Mouse (Mus musculus) kidney, embryonic 15.5 days (tissue): ENCODE measurements around the gene Cdhr5. TPM values are rescaled to one million over a fixed set of nuclear protein-coding genes. Genes with fewer than 3 reads are reported as not detected.
A peak's percentile ranks its signal among the peaks of the same experiment; 100 is the strongest.

Source experiments
- ATAC-seq: fragments of 200-750 bp; cut with Nextera tagmentation; replicated peaks from 2 replicates; pipeline ENCODE4 v1.8.0; 2017; ENCODE audit warnings: moderate TSS enrichment; ENCODE audit not compliant: low FRiP score
- H3K27ac ChIP-seq: fragments of 300-500 bp; sonication (generic); 2 replicates; pipeline ENCODE4 v1.5.1; 2015; ENCODE audit warnings: mild to moderate bottlenecking, inconsistent platforms
- H3K27me3 ChIP-seq: fragments of 300-500 bp; sonication (generic); 2 replicates; pipeline ENCODE4 v1.6.1; 2015; ENCODE audit warnings: inconsistent platforms
- H3K36me3 ChIP-seq: fragments of 300-500 bp; sonication (generic); 2 replicates; pipeline ENCODE4 v1.6.1; 2015; ENCODE audit warnings: inconsistent platforms
- H3K4me1 ChIP-seq: fragments of 300-500 bp; sonication (generic); 2 replicates; pipeline ENCODE4 v1.6.1; 2015; ENCODE audit warnings: inconsistent platforms
- H3K4me2 ChIP-seq: fragments of 300-500 bp; sonication (generic); 2 replicates; pipeline ENCODE4 v1.6.1; 2015; ENCODE audit warnings: moderate library complexity, mild to moderate bottlenecking, inconsistent platforms
- H3K4me3 ChIP-seq: fragments of 300-500 bp; sonication (generic); replicated peaks from 2 replicates; pipeline ENCODE4 v1.5.1; 2015; ENCODE audit warnings: mild to moderate bottlenecking, inconsistent platforms
- H3K9ac ChIP-seq: fragments of 300-500 bp; sonication (generic); 2 replicates; pipeline ENCODE4 v1.6.1; 2015; ENCODE audit warnings: mild to moderate bottlenecking, inconsistent platforms
- H3K9me3 ChIP-seq: fragments of 300-500 bp; sonication (generic); replicated peaks from 2 replicates; pipeline ENCODE4 v1.6.1; 2016; ENCODE audit warnings: inconsistent platforms
- WGBS: fragments of 180-500 bp; shearing (Covaris S2); methylation state at CpG from one replicate; pipeline ENCODE4 v1.1.7; 2015; ENCODE audit warnings: mixed read lengths; 5-methylcytosine and 5-hydroxymethylcytosine counted together
- polyA plus RNA-seq: library from polyadenylated mRNA; unstranded; fragments of >200 nt; fragmentation: Nextera tagmentation; extraction: Ambion mirVana; gene quantifications from 2 replicates; pipeline ENCODE4 v1.2.1, GENCODE M21; 2015

Gene Cdhr5
- polyA plus RNA-seq: 8.2 and 8.6 TPM in 2 replicates

DNA sequence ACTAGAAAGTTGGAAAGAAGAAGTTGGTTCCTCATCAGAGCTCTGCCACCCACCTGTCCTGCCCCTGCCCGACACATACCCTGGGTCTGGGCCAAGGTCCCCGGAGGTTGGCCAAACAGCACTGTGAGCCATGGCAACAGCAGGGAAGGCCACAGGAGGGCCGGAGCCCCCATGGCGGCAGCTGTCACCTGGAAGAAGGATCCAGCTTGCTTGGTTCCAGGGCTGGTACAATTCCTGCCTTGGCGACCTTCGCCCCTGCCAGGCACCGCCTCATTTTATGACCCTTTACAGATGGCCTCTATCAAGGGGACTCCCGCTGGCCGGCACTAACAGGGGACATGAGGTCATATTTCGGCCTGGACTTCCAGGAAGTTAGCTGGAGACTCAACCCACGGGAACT, at the start of gene Cdhr5:
Gene Cdhr5, minus strand, starts transcription at position 241 of the 400 bp plus-strand sequence.
- H3K9ac ChIP-seq: 0 out of 2 replicates have a peak within 1 kb of the TSS, but pooled peaks have one; percentile 12
- H3K27ac ChIP-seq: peak within 1 kb of the TSS; percentile 52; the same call in 1 of the 2 replicates
- 31% methylated on average over 11 of the region's 11 CpGs for WGBS

GRCm38 (mm10) chr7:141324686-141325085, 48.1 kb upstream of the Cdhr5 start:
- no peak for ATAC-seq
- WGBS: 100% methylated on average over 1 of the region's 1 CpGs

More for the DNA sequence above, at the start of gene Cdhr5:
- Histone ChIP-seq H3K4me3 (no peak within 1 kb of the TSS), H3K27me3 (no peaks in the 10 kb centered on the region), H3K36me3 (no peaks in the 10 kb centered on the region), H3K4me2 (peak within 1 kb of the TSS; percentile 24), H3K4me1 (peaks cover 41% of the 10 kb centered on the region), H3K9me3 (no peaks in the 10 kb centered on the region)
- ATAC-seq: no peak

GRCm38 (mm10) chr7:141319446-141319845, 42.9 kb upstream of the Cdhr5 start:
- Histone ChIP-seq H3K9ac (no peak overlapping the region), H3K4me3 (no peak overlapping the region), H3K4me2 (no peak overlapping the region), H3K4me1 (no peaks in the 10 kb centered on the region), H3K36me3 (peaks cover 98% of the 10 kb centered on the region), H3K27me3 (no peaks in the 10 kb centered on the region), H3K27ac (no peak overlapping the region), H3K9me3 (no peaks in the 10 kb centered on the region)
- 62% methylated on average over 2 of the region's 2 CpGs for WGBS
- ATAC-seq: no peak

More at GRCm38 (mm10) chr7:141324686-141325085, 48.1 kb upstream of the Cdhr5 start:
- H3K27ac ChIP-seq: no peak overlapping the region
- no peak overlapping the region for H3K9ac ChIP-seq
- H3K27me3 ChIP-seq: no peaks in the 10 kb centered on the region
- H3K4me2 ChIP-seq: no peak overlapping the region
- no peak overlapping the region for H3K4me3 ChIP-seq
- H3K36me3 ChIP-seq: peaks cover 46% of the 10 kb centered on the region
- H3K9me3 ChIP-seq: no peaks in the 10 kb centered on the region
- H3K4me1 ChIP-seq: peaks cover 26% of the 10 kb centered on the region

DNA sequence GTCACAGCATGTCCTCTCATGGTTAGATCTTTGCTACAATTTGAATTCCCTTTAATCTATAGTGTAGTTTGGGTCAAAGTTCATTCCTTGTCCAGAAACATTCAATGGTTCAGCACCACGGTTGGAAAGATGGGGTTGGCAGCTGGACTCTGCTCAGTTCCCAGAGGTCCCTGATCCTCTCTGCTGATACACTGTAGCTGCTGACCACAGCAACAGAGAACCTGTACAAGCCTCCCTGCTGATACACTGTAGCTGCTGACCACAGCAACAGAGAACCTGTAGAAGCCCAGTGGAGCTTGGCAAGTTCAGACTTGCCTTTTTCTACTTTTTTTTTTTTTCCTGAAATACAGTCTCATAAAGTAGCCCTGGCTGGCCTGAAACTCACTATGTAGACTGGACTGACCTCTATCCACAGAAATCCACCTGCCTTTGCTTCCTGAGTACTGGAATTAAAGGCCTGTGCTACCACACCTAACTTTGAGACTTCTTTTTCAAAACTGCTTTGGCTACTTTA, 41.1 kb upstream of the Cdhr5 start:
- Histone ChIP-seq H3K4me1 (no peaks in the 10 kb centered on the region), H3K9me3 (no peaks in the 10 kb centered on the region), H3K9ac (no peak overlapping the region), H3K27me3 (no peaks in the 10 kb centered on the region), H3K4me3 (no peak overlapping the region), H3K36me3 (peaks cover 99% of the 10 kb centered on the region), H3K4me2 (no peak overlapping the region), H3K27ac (no peak overlapping the region)
- no peak for ATAC-seq
- WGBS: 74% methylated on average over 1 of the region's 1 CpGs

DNA sequence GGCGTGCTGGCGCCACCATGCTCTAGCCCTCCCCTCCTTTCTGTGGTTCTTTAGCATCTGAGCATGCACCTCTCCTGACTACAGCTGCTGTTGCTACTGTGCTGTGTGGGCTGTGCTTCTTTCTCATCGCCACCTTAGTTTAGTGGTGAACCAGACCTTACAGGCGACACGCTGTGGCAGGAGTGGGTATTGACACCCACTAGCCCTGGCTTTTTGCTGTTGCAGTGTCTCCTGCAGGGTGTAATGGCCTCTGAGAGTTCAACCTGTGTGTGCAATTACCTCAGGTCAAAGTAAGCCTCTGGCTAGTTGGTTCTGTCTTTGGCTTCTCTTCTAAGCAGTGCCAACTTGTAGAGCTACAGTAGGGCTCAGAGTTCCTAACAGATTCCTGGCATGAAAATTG, 39.4 kb upstream of the Cdhr5 start:
- Histone ChIP-seq H3K4me1 (no peaks in the 10 kb centered on the region), H3K9ac (no peak overlapping the region), H3K4me3 (no peak overlapping the region), H3K27ac (no peak overlapping the region), H3K4me2 (no peak overlapping the region), H3K9me3 (no peaks in the 10 kb centered on the region), H3K36me3 (peaks cover 99% of the 10 kb centered on the region), H3K27me3 (no peaks in the 10 kb centered on the region)
- ATAC-seq: no peak; the same call in 1 of the 2 replicates
- WGBS: 68% methylated on average over 5 of the region's 5 CpGs

DNA sequence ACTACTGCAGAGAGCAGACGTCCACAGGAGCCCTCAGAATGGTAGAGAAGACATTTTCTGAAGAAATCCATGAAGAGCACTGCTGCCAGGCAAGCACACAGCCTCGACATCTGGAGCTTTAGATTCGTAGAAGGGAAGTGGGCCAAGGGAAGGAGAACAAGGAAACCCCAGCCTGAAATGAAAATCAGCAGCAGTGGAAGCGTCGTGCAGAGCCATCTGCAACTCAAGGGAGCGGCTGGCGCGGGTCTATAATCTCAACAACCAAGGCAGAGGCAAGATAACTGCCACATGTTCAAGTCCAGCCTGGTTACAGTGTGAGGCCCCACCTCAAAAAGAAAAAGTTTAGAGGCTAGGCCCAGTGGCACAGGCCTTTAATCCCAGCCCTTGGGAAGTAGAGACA, 38.5 kb upstream of the Cdhr5 start:
- Histone ChIP-seq H3K4me1 (no peaks in the 10 kb centered on the region), H3K4me2 (no peak overlapping the region), H3K36me3 (peaks cover 99% of the 10 kb centered on the region), H3K27ac (no peak overlapping the region), H3K9ac (no peak overlapping the region), H3K27me3 (no peaks in the 10 kb centered on the region), H3K4me3 (no peak overlapping the region), H3K9me3 (no peaks in the 10 kb centered on the region)
- ATAC-seq: no peak
- 89% methylated on average over 8 of the region's 8 CpGs for WGBS

DNA sequence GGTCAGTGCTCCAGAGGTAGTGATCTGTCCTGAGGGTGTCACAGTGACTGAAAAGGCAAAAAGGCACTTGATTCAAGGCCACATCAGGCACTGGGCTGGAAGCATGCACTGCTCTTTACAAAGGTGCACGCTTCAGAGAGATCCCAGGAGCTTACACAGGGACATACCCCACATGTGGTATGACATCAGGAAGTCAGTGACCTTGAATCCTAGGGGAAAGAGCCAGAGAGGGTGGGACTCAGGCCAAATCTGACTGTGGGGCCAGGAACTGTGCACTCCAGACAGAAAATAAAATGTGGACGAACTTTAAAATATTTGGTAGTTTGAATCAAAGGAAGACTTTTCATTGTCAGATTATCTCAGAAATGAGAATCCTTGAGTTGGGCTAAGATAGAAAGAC, 37.8 kb upstream of the Cdhr5 start:
- Histone ChIP-seq H3K9ac (no peak overlapping the region), H3K36me3 (peaks cover 99% of the 10 kb centered on the region), H3K4me1 (no peaks in the 10 kb centered on the region), H3K9me3 (no peaks in the 10 kb centered on the region), H3K27me3 (no peaks in the 10 kb centered on the region), H3K27ac (no peak overlapping the region), H3K4me3 (no peak overlapping the region), H3K4me2 (no peak overlapping the region)
- 93% methylated on average over 2 of the region's 2 CpGs for WGBS
- ATAC-seq: no peak

DNA sequence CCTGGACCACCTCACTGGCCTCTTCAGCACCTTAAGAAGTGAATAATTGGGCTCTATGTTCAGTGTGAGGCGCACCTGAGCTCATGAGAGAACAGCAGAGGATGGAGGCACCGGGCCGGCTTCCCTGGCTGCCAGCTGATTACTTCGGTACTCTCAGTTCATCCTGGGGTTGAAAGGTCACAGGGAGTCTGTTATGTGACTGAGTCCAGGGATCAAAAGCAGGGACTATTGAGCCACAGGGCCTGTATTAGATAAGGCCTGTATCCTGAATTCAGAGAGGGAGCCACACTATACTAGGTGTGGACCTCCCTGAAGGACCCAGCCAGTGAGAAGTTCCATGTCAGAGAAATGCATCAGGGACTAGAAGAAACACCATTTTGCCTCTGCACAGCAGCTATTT, 28.0 kb upstream of the Cdhr5 start:
- H3K4me2 ChIP-seq: no peak overlapping the region
- H3K4me1 ChIP-seq: no peaks in the 10 kb centered on the region
- no peak overlapping the region for H3K4me3 ChIP-seq
- peaks cover 100% of the 10 kb centered on the region for H3K36me3 ChIP-seq
- no peak overlapping the region for H3K27ac ChIP-seq
- WGBS: 77% methylated on average over 4 of the region's 4 CpGs
- no peak for ATAC-seq
- H3K9me3 ChIP-seq: no peaks in the 10 kb centered on the region
- no peak overlapping the region for H3K9ac ChIP-seq
- no peaks in the 10 kb centered on the region for H3K27me3 ChIP-seq

DNA sequence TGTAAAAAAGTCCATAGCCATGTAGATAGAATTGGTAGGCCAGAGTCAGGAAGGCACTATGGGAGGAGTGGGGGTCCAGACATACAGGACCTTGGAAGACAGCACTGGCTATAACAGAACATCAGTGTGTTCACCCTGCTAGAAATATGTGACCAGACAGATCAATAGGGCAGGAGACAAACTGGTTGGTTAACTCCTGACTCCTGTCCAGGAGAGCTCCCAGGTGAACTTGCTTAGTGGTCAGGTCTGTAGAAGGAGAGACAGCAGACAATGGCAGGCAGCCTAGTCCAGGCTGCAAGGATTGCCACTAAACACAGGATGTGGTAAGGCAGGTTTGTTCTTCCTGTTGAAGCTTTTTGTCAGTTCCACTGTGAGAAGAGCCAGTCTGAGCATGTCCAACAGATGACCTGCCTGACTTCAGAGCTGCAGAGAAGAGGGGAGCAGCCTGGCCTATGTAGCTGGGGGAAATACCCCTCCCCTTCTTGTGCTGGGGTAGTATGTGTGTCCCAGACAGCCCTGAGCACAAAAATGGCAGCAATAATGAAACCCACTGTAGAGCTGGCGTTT, 26.2 kb upstream of the Cdhr5 start:
- ATAC-seq: no peak
- Histone ChIP-seq H3K4me2 (no peak overlapping the region), H3K9ac (no peak overlapping the region), H3K9me3 (no peaks in the 10 kb centered on the region), H3K27me3 (no peaks in the 10 kb centered on the region), H3K4me3 (no peak overlapping the region), H3K4me1 (no peaks in the 10 kb centered on the region), H3K27ac (no peak overlapping the region), H3K36me3 (peaks cover 93% of the 10 kb centered on the region)
- 95% methylated on average over 1 of the region's 1 CpGs for WGBS

DNA sequence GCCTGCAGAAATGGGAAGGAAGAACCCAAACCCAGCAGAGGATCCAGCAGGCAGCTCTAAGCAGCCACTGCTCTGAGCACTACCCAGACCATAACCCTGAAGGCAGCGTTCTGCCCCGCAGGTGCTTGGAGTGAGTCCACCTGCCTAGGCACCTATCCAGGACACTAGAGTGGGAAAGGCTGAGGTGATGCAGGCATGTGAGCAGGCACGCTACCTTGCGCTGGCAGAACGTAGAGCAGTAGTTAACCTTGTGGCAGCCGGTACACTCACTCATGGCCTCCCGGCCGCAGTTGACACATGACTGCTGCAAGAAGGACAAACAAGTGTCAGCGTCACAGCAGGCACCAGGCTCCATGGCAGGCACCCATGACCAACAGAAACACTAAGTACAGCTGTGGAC, 24.8 kb upstream of the Cdhr5 start:
- 97% methylated on average over 9 of the region's 9 CpGs for WGBS
- no peak overlapping the region for H3K9ac ChIP-seq
- H3K27me3 ChIP-seq: no peaks in the 10 kb centered on the region
- no peak overlapping the region for H3K27ac ChIP-seq
- no peak for ATAC-seq
- peaks cover 91% of the 10 kb centered on the region for H3K36me3 ChIP-seq
- no peaks in the 10 kb centered on the region for H3K4me1 ChIP-seq
- no peaks in the 10 kb centered on the region for H3K9me3 ChIP-seq
- no peak overlapping the region for H3K4me3 ChIP-seq
- H3K4me2 ChIP-seq: no peak overlapping the region

DNA sequence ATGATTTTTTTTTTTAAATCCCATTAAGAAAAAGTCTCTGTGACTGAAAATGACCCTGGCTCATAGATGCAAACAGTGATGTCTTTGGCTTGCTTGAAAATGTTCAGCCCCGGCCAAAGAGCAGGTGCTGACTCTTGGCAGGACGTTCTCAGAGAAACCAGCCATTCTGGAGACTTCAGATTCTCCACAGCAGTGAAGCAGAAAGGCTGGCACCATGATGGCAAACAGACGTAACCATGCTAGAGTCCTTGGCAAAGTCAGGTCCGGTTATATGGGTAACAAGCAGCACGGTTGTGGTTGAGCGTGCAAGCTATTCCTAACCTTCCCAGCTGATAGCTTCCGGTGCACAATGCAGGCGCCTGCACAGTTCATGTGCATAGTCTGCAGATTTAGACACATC, 22.6 kb upstream of the Cdhr5 start:
- no peak overlapping the region for H3K4me2 ChIP-seq
- H3K4me3 ChIP-seq: no peak overlapping the region
- H3K4me1 ChIP-seq: peaks cover 7% of the 10 kb centered on the region
- ATAC-seq: no peak
- H3K27me3 ChIP-seq: peaks cover 19% of the 10 kb centered on the region
- WGBS: 96% methylated on average over 8 of the region's 8 CpGs
- H3K9ac ChIP-seq: no peak overlapping the region
- H3K9me3 ChIP-seq: no peaks in the 10 kb centered on the region
- H3K36me3 ChIP-seq: peaks cover 69% of the 10 kb centered on the region
- H3K27ac ChIP-seq: no peak overlapping the region

DNA sequence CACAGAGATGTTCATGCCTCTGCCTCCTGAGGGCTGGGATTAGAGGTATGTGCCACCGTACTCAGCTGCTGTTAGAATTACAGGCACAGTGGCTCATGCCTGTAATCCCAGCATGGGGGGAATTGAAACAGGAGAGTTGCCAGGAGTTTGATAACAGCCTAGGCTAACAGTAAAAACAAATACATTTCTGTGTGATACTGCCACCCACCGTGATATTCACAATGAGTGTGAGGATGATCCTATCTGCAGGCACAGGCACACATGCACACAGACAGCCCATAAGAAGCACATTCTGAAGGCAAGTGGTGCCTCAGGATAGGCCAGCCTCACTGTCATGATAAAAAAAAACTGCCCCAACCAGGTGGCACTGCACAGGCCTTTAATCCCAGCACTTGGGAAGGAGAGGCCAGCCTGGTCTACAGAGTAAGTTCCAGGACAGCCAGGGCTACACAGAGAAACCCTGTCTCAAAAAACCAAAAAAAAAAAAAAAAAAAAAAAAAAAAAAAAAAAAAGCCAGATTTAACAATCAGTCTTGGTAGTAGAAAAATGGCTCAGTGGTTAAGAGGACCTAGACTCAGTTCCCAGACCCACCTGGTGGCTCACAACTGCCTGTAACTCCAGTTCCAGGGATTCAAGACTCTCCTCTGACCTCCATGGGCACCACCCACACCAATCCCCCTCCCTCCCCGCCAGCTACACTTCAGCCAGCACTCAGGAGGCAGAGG, 21.5 kb upstream of the Cdhr5 start:
- H3K4me2 ChIP-seq: no peak overlapping the region
- no peaks in the 10 kb centered on the region for H3K9me3 ChIP-seq
- WGBS: 69% methylated on average over 3 of the region's 3 CpGs
- H3K9ac ChIP-seq: no peak overlapping the region
- peaks cover 58% of the 10 kb centered on the region for H3K36me3 ChIP-seq
- peaks cover 30% of the 10 kb centered on the region for H3K27me3 ChIP-seq
- no peak overlapping the region for H3K27ac ChIP-seq
- peaks cover 17% of the 10 kb centered on the region for H3K4me1 ChIP-seq
- no peak overlapping the region for H3K4me3 ChIP-seq
- ATAC-seq: no peak
